Mouse (Mus musculus): ENCODE measurements at regions not wholly inside any gene's neighbourhood (a gene's known extent, or its start where the extent isn't known, plus 50 kb on each side); places are given as distances from the start of the nearest gene placed in this dataset.

DNA sequence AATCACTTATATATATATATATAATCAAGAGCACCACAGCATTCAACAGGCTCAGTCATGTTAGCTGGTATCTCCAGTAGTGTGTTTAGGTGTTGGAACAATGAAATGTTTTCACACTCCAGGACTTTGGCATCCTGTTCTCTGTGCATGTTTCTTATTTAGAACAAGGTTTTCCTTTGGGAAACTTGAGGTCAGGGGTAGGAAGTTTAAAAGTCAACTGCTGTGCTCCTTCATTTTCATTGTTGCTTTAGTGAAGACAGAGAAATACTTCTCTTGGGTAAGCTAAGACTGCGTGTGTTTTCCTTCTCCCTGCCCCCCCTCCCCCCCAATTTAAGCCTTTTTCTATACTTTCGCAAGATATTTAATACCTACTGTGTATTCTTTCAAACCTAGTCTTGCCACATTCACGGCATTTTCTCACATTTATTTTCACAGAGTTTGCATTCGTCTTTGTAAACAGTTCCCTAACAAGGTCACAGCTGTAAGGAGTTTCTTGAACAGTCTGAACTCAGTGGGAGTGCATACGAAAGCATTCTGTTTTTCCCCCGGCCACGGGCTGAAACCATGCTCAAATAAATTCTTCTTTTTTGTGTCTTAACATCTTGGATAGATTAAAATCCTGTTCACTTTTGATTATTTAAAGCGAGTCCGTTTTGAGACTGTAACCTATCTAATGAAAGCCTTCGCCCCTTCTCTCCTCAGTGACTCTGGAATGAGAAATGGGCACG, 279.2 kb downstream of the Col12a1 start:
- Histone ChIP-seq H3K27ac (replicated peaks) (no peak overlapping the region), H3K4me1 (peaks cover 14% of the 10 kb centered on the region), H3K9me3 (no peaks in the 10 kb centered on the region), H3K4me2 (no peak overlapping the region), H3K4me3 (no peak overlapping the region), H3K36me3 (no peaks in the 10 kb centered on the region), H3K9ac (no peak overlapping the region), H3K27me3 (replicated peaks) (no peaks in the 10 kb centered on the region)
- WGBS = 50% methylated on average over 11 of the region's 11 CpGs
- no peak for ATAC-seq (ENCODE audit: extremely low read depth, insufficient number of reproducible peaks, low FRiP score, low TSS enrichment)

- Histone ChIP-seq H3K4me1 (no peaks in the 10 kb centered on the region), H3K27ac (replicated peaks) (no peak overlapping the region), H3K4me3 (no peak overlapping the region), H3K36me3 (no peaks in the 10 kb centered on the region), H3K9me3 (no peaks in the 10 kb centered on the region), H3K9ac (no peak overlapping the region), H3K27me3 (replicated peaks) (no peaks in the 10 kb centered on the region), H3K4me2 (no peak overlapping the region)
- WGBS = 68% methylated on average over 3 of the region's 3 CpGs
- no peak for ATAC-seq (ENCODE audit: extremely low read depth, insufficient number of reproducible peaks, low FRiP score, low TSS enrichment)
Measured at GRCm38 (mm10) chr9:79455226-79455625, 263.4 kb downstream of the Col12a1 start.

DNA sequence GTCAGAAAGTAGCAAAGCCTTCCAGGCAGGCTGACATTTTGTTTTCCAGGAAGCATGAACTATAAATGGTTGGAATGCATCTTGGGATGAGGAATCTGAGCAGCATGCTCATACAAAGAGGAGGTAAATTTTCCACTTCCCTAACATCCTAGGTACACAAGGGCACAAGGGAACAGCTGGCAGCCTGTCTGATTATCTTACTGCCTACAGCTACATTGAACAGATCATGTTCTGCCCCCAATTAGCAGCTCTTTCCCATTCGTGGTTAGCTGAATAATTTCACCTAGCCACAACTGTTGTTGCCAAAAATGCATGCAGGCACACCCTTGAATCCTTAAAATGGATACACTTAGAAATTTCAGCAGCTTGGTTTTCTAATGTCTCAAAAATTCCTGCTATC, 239.5 kb downstream of the Col12a1 start:
- Histone ChIP-seq H3K4me1 (peaks cover 5% of the 10 kb centered on the region; the same call in 1 of the 2 replicates), H3K9me3 (0 out of 2 replicates have a peak, but pooled peaks cover 4% of the 10 kb centered on the region), H3K27me3 (replicated peaks) (no peaks in the 10 kb centered on the region), H3K9ac (no peak overlapping the region), H3K4me2 (no peak overlapping the region), H3K4me3 (no peak overlapping the region), H3K36me3 (no peaks in the 10 kb centered on the region), H3K27ac (replicated peaks) (no peak overlapping the region)
- WGBS = 32% methylated on average over 1 of the region's 1 CpGs
- ATAC-seq (ENCODE audit: extremely low read depth, insufficient number of reproducible peaks, low FRiP score, low TSS enrichment) = no peak

- H3K4me2 ChIP-seq = no peak overlapping the region
- H3K27ac ChIP-seq (replicated peaks) = no peak overlapping the region
- no peaks in the 10 kb centered on the region for H3K36me3 ChIP-seq
- no peak overlapping the region for H3K4me3 ChIP-seq
- no peak for ATAC-seq (ENCODE audit: extremely low read depth, insufficient number of reproducible peaks, low FRiP score, low TSS enrichment)
- no peaks in the 10 kb centered on the region for H3K27me3 ChIP-seq (replicated peaks)
- WGBS = 62% methylated on average over 2 of the region's 2 CpGs
- H3K9me3 ChIP-seq = no peaks in the 10 kb centered on the region
- H3K9ac ChIP-seq = no peak overlapping the region
- H3K4me1 ChIP-seq = no peaks in the 10 kb centered on the region
Measured at GRCm38 (mm10) chr9:79500253-79500652, 218.4 kb downstream of the Col12a1 start.

- no peak for ATAC-seq (ENCODE audit: extremely low read depth, insufficient number of reproducible peaks, low FRiP score, low TSS enrichment)
- H3K9me3 ChIP-seq = no peaks in the 10 kb centered on the region
Measured at GRCm38 (mm10) chr9:79502034-79502433, 216.6 kb downstream of the Col12a1 start.

GRCm38 (mm10) chr9:79516384-79516783, 202.2 kb downstream of the Col12a1 start:
- Histone ChIP-seq H3K36me3 (no peaks in the 10 kb centered on the region), H3K9ac (no peak overlapping the region), H3K27ac (replicated peaks) (no peak overlapping the region), H3K4me2 (no peak overlapping the region), H3K27me3 (replicated peaks) (no peaks in the 10 kb centered on the region), H3K9me3 (no peaks in the 10 kb centered on the region), H3K4me3 (no peak overlapping the region), H3K4me1 (peaks cover 26% of the 10 kb centered on the region)
- WGBS = 80% methylated on average over 7 of the region's 7 CpGs
- ATAC-seq (ENCODE audit: extremely low read depth, insufficient number of reproducible peaks, low FRiP score, low TSS enrichment) = no peak

More at GRCm38 (mm10) chr9:79502034-79502433, 216.6 kb downstream of the Col12a1 start:
- Histone ChIP-seq H3K4me3 (no peak overlapping the region), H3K9ac (no peak overlapping the region), H3K27me3 (replicated peaks) (no peaks in the 10 kb centered on the region), H3K27ac (replicated peaks) (no peak overlapping the region), H3K4me1 (no peaks in the 10 kb centered on the region), H3K4me2 (no peak overlapping the region), H3K36me3 (no peaks in the 10 kb centered on the region)

DNA sequence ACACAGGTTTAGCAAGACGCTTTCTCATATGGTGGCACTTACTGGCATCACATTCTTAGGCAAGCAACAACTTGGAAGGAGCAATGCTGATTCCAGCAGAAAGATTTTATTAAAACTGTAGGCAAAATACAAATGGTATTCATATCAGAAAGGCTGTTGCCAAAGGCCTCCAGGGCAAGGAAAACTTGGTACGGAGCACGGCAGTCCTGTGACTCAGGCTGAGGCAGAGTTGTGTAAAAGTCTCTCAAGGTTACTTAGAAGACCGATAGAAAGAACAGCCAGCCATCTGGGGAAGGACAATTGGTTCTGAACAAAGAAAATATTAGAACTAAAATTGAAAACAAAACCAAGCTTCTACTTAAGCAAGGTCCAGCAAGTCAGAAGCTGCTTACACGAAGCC, 201.2 kb downstream of the Col12a1 start:
- Histone ChIP-seq H3K4me1 (peaks cover 26% of the 10 kb centered on the region), H3K27ac (replicated peaks) (peak overlapping the region; percentile 90; the same call in 1 of the 2 replicates)
- no peak for ATAC-seq (ENCODE audit: extremely low read depth, insufficient number of reproducible peaks, low FRiP score, low TSS enrichment)

DNA sequence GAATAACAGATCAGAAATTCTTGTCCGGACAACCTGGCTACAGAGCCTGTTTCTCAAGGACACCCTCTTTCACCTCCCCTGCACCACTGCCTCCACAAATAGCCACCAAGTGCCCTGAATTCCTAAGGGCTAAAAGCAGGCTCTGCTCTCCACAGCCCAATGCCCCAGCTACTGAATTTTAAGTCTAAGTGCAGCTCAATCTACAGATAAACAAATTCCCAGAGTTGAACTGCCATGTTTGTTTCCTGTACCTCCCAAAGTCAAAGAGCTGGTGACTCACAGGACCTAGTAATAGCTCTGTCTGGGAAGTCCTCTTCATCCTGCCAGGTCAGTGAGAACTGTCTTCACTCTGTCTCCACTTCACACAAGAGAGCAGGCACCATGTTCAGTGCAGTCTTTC, 200.0 kb downstream of the Col12a1 start:
- Histone ChIP-seq H3K27me3 (replicated peaks) (no peaks in the 10 kb centered on the region), H3K4me3 (peak overlapping the region; percentile 8; the same call in 1 of the 2 replicates), H3K9me3 (no peaks in the 10 kb centered on the region), H3K4me1 (peaks cover 26% of the 10 kb centered on the region), H3K9ac (no peak overlapping the region), H3K27ac (replicated peaks) (peak overlapping the region; percentile 90), H3K36me3 (no peaks in the 10 kb centered on the region), H3K4me2 (peak overlapping the region; percentile 38)
- 48% methylated on average over 1 of the region's 1 CpGs for WGBS
- peak; percentile 71; the same call in 1 of the 2 replicates for ATAC-seq (ENCODE audit: extremely low read depth, insufficient number of reproducible peaks, low FRiP score, low TSS enrichment)

More for the DNA sequence above, 201.2 kb downstream of the Col12a1 start:
- Histone ChIP-seq H3K9ac (no peak overlapping the region), H3K36me3 (no peaks in the 10 kb centered on the region), H3K9me3 (no peaks in the 10 kb centered on the region), H3K27me3 (replicated peaks) (no peaks in the 10 kb centered on the region), H3K4me2 (no peak overlapping the region), H3K4me3 (no peak overlapping the region)
- WGBS = 75% methylated on average over 5 of the region's 5 CpGs

GRCm38 (mm10) chr9:79520498-79520897, 198.1 kb downstream of the Col12a1 start:
- Histone ChIP-seq H3K4me1 (peaks cover 26% of the 10 kb centered on the region), H3K4me3 (no peak overlapping the region), H3K9ac (no peak overlapping the region), H3K9me3 (no peaks in the 10 kb centered on the region), H3K27me3 (replicated peaks) (no peaks in the 10 kb centered on the region), H3K27ac (replicated peaks) (no peak overlapping the region), H3K4me2 (no peak overlapping the region), H3K36me3 (no peaks in the 10 kb centered on the region)
- ATAC-seq (ENCODE audit: extremely low read depth, insufficient number of reproducible peaks, low FRiP score, low TSS enrichment) = no peak
- 88% methylated on average over 2 of the region's 2 CpGs for WGBS

GRCm38 (mm10) chr9:79523054-79523453, 195.6 kb downstream of the Col12a1 start:
- H3K27ac ChIP-seq (replicated peaks) = no peak overlapping the region
- 87% methylated on average over 4 of the region's 4 CpGs for WGBS
- no peak for ATAC-seq (ENCODE audit: extremely low read depth, insufficient number of reproducible peaks, low FRiP score, low TSS enrichment)
- H3K9ac ChIP-seq = no peak overlapping the region
- H3K4me1 ChIP-seq = peaks cover 18% of the 10 kb centered on the region
- H3K36me3 ChIP-seq = no peaks in the 10 kb centered on the region
- H3K27me3 ChIP-seq (replicated peaks) = no peaks in the 10 kb centered on the region
- no peak overlapping the region for H3K4me2 ChIP-seq
- no peak overlapping the region for H3K4me3 ChIP-seq
- H3K9me3 ChIP-seq = no peaks in the 10 kb centered on the region

DNA sequence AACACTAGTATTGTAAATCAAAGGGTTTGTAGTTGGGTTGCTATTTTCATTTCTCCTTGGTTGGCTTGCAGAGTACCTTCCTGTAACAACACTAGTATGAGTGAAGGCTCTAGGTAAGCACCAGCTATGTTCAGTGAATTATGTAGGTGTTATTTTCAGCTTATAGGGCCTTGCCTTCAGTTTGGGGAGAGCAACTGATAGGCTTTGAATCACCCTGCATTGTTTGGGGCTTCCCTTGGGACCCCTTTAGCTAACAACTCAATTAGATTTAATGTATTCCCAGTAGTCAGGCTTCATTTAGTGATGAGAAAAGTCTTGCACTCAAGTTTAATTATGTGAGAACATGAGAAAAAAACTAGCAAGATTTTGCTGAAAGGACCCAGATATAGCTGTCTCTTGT, 193.6 kb downstream of the Col12a1 start:
- no peaks in the 10 kb centered on the region for H3K36me3 ChIP-seq
- H3K4me2 ChIP-seq = no peak overlapping the region
- H3K4me1 ChIP-seq = peaks cover 4% of the 10 kb centered on the region; the same call in 1 of the 2 replicates
- H3K27me3 ChIP-seq (replicated peaks) = no peaks in the 10 kb centered on the region
- H3K4me3 ChIP-seq = no peak overlapping the region
- no peaks in the 10 kb centered on the region for H3K9me3 ChIP-seq
- no peak for ATAC-seq (ENCODE audit: extremely low read depth, insufficient number of reproducible peaks, low FRiP score, low TSS enrichment)
- no peak overlapping the region for H3K27ac ChIP-seq (replicated peaks)
- H3K9ac ChIP-seq = no peak overlapping the region

DNA sequence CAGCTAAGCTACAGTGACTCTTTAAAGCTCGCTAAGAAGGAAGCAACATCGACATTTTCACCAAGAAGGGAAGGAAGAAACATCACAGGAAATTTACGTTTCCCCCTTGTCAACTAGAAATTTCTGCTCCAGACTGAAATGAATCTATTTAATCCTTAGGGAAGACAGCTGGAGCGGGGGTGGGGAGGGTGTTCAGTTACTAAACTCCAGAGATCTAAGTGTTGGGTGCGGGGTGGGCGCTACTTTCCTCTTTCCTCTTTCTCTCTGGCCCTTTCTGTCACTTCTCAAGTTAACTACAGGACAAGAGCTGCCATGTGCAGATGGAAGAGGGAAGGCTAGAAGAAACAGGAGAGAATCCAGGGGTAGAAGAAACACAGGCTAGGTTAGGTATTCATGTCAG, 192.2 kb downstream of the Col12a1 start:
- no peak for ATAC-seq (ENCODE audit: extremely low read depth, insufficient number of reproducible peaks, low FRiP score, low TSS enrichment)
- Histone ChIP-seq H3K4me3 (no peak overlapping the region), H3K9me3 (no peaks in the 10 kb centered on the region), H3K27ac (replicated peaks) (no peak overlapping the region), H3K36me3 (no peaks in the 10 kb centered on the region), H3K4me1 (no peaks in the 10 kb centered on the region), H3K4me2 (no peak overlapping the region), H3K9ac (no peak overlapping the region), H3K27me3 (replicated peaks) (no peaks in the 10 kb centered on the region)
- 53% methylated on average over 6 of the region's 6 CpGs for WGBS

Data from heart, embryonic 13.5 days (tissue).